Mouse (Mus musculus) megakaryocyte, adult 5-6 weeks (primary cell): Measurements from ENCODE around the gene Crybb2. TPM values are rescaled to one million over a fixed set of nuclear protein-coding genes. Genes with fewer than 3 reads are reported as not detected.
A peak's percentile ranks its signal among the peaks of the same experiment; 100 is the strongest.

Experiments used
- ATAC-seq: 2 replicates; pipeline ENCODE4 v1.8.0; 2016; ENCODE audit warnings: mild to moderate bottlenecking, inconsistent platforms; ENCODE audit not compliant: poor library complexity, severe bottlenecking
- total RNA-seq, 2 experiments: library from RNA; stranded (forward) in 1 of 2; stranded (reverse) in 1 of 2; fragments of 153-499, 151-499 nt in 1 of 2; fragments of 221-1000, 200-1000 nt in 1 of 2; gene quantifications; 2 replicates each; pipeline versions ENCODE4 v1.2.3 to v1.2.4; 2015 to 2017

The Crybb2 gene
- total RNA-seq, 2 experiments from 2014 or later: not detected

DNA sequence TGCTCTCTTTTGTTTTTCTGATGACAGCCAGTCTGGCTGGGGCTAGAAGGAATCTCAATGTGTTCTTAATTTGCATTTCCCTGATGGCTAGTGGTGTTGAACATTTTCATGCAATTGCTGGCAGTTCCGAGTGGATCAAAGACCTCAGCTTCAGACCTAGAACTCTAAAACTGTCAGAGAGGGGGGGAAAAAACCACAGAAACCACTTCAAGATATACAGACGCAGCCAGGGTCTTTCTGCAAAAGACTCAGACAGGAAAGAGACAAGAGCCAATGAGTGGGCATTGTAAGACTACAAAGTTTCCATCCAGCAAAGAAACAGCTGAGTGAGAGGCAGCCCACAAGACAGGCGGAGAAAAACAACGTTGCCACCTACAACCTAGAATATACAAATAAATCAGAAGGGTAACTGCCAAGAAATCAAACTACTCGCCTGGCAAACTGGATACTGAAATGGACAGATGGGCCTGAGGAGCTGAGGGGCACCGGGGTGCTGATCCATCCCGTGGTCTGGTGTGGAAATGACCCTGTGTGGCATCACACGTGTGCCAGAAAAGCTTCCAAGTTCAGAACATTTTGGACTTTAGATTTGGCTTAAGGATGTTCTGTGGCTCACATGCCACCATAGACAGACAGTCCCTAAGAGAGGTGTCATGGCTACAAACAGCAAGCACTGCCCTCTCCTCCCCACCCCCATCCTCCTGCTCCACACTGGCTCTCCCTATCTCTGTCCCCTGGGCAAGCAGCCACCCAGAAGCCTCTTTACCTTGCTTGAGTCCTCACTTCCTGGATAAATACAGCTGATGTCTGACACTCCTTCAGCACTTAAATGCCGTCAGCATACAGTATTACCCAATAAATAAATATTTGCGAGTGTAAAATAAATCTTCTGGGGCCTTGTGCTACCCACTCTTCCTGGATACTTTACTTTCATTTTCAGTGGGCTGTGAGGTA, 34.5 kb downstream of the Crybb2 start:
- ATAC-seq: peak; percentile 44

DNA sequence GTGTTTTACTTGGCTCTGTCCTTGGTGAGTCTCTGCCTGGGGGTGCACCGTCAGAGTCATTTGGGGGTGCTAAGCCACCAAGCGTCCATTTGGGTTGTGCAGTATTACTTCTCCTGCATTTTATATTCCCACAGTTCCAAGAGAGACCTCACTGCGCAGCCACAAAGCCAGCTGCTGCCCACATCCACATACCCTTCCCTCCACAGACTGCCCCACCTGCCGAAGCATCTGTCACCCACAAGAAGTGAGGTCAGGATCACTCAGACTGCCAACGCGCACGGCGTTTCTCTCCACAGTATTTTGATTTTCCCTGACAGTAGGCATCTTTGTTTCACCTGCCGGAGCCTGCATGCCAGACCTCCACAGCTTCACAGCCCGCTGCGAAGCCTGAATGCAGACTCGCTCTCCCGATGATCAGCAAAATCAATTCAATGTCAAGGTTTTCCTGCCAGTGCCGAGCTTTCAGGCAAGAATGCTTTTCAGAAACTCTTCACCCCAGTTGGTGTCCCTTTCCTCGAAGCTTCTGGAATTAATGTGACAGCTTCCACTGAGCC, 38.6 kb downstream of the Crybb2 start:
- no peak for ATAC-seq

GRCm38 (mm10) chr5:113030082-113030481, 39.8 kb downstream of the Crybb2 start:
- ATAC-seq: no peak

DNA sequence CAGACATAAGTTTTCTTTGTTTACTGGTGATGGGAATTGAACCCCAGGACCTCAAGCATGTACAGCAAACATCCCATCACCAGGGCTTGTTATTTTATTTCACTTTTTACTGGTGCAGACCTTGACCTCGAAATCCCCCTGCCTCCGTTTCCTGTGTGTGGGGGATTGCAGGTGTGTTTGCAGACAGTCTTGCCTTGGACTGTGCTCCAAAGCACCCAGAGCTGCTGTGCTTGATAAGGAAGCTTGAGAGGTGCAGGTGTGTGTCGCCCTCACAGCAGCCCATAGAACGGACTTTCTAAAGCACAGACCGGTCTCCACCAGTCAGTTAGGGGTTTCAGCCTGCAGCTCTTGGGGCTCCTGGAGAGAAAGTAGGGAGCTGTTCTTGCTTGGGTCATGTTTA, 43.2 kb downstream of the Crybb2 start:
- no peak for ATAC-seq

GRCm38 (mm10) chr5:113024154-113024764, 45.7 kb downstream of the Crybb2 start:
- ATAC-seq: peak; percentile 40; the same call in 1 of the 2 replicates

- no peak for ATAC-seq
These were observed 51.7 kb downstream of the Crybb2 start for GRCm38 (mm10) chr5:113018190-113018589.

GRCm38 (mm10) chr5:113017004-113017403, 52.9 kb downstream of the Crybb2 start:
- peak; percentile 49 for ATAC-seq

DNA sequence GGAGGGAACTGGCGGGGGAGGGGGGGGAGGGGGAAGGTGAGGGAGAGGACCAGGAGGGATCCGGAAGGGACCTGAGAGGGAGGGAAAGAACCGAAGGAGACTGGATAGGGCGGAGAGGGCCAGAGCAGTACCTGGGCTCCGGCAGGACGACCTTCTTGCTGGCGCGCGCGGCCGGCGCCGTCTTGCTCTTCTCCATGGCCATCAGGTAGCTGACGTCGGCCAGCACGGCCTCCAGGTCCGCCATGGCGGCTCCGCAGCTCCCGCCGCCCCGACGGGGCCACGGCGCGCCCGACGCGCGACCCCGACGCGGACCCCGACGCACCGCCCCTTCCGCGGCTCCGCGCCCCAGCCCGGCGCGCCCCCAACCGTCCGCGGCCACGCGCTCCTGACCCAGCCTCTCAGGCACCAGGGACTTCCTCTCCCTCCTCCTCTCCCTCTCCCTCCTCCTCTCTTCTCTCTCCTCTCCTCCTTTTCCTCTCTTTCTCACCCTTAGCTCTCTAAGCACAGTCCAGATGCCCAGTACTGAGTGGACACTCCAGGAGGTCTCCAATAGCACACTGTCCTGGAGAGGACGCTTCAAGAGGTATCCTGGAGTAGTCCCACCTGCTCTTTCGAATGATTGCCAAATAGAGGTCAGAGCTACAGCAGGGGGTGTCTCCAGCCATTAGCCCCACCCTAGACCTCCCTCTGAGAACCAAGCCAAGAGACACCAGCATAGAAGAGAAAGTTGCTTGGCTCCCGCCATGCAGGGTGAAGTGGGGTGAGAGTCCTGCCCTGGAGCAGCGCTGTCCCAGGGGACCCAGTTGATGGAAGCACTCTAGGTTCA, 54.5 kb downstream of the Crybb2 start, which contains the start of gene Grk3:
TSS of gene Grk3 (minus strand) at position 556 of the 826 bp plus-strand sequence.
- ATAC-seq: peak; percentile 75

DNA sequence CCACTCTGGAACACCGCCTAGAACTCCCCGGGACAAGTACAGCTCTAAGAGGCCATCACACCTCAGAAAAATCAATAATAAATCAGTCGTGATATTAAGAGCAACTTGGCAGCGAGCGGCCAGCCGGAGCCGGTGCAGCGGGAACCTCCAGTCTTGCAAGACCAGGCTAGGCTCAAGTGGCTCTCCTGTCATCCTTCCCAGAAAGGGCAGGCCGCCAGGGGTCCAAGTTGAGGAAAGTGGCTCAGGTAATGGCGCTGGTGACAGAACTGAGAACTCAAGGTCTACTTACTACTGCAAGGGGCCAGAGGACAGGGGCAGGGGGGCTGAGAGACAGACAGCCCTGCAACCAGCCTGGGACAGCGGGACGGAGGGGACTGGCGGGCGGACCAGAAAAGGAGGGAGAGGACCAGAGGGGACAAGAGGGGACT, 55.1 kb downstream of the Crybb2 start:
- no peak for ATAC-seq

GRCm38 (mm10) chr5:113014111-113014807, 55.7 kb downstream of the Crybb2 start:
- no peak for ATAC-seq

DNA sequence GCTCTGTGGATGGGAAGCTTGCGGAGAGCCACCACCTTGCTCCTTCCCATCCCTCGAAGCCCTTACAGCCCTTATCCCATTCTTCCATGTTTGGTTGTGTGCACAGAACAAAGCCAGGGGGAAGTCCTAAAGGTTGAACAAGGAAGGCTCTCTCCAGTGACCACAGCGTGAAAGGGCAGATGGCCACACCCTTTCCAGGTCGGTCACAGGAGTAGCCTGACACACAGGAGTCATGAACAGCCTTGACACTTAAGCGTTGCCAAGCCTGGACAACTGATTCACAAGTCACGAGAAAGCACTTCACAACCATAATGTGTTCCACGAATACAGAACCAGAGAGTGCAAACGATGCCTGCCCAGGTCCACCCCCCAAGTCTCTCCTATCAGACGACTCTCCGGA, 58.0 kb downstream of the Crybb2 start:
- no peak for ATAC-seq

GRCm38 (mm10) chr5:113009183-113009820, 60.6 kb downstream of the Crybb2 start:
- ATAC-seq: peak; percentile 76

- no peak for ATAC-seq
These were observed 61.4 kb downstream of the Crybb2 start for GRCm38 (mm10) chr5:113008496-113008895.

Other genes starting within 250 kb of the Crybb2 start
- 0.29 and 0.39 TPM in 2 replicates for gene Myo18b, start 173.8 kb downstream of the Crybb2 start, total RNA-seq (2015)
- gene Myo18b, start 173.8 kb downstream of the Crybb2 start, total RNA-seq (2017): 0.12 and 0.22 TPM in 2 replicates
- gene Grk3, start 54.3 kb downstream of the Crybb2 start, total RNA-seq (2015): 22.4 and 23.3 TPM in 2 replicates
- 29.3 and 38.7 TPM in 2 replicates for gene Grk3, start 54.3 kb downstream of the Crybb2 start, total RNA-seq (2017)
- gene Crybb3, start 11.5 kb upstream of the Crybb2 start, total RNA-seq (2015): not detected in 2 replicates
- not detected in 2 replicates for gene Crybb3, start 11.5 kb upstream of the Crybb2 start, total RNA-seq (2017)
- 0.11 and 0.30 TPM in 2 replicates for gene 2900026A02Rik, start 151.1 kb upstream of the Crybb2 start, total RNA-seq (2015)
- 0.29 and 0.45 TPM in 2 replicates for gene 2900026A02Rik, start 151.1 kb upstream of the Crybb2 start, total RNA-seq (2017)
- not detected in 2 replicates for gene Tmem211, start 156.8 kb upstream of the Crybb2 start, total RNA-seq (2015)
- not detected in 2 replicates for gene Tmem211, start 156.8 kb upstream of the Crybb2 start, total RNA-seq (2017)
- not detected in 2 replicates for gene Sgsm1, start 240.7 kb upstream of the Crybb2 start, total RNA-seq (2015)
- gene Sgsm1, start 240.7 kb upstream of the Crybb2 start, total RNA-seq (2017): not detected in 2 replicates